Comparison of ENCODE assay signal across 8 mouse cellular contexts in genomic region chr11:86200460-86201021, GRCm38 (mm10). TPM values are rescaled to one million over a fixed set of nuclear protein-coding genes. Genes with fewer than 3 reads are reported as not detected.
DNase-seq lines count a peak whose midpoint lies in the region; ATAC-seq and TF ChIP-seq lines count a peak whose summit lies in the region.

No protein-coding gene starts in this region.

- TF ChIP-seq CTCF in kidney, adult 2 months (conservative IDR thresholded peaks at IDR 0.05; ENCODE audit: insufficient read depth, insufficient read length, low read depth, low read length) = no peak

- peak overlapping the region; percentile 55 for H3K4me3 ChIP-seq in kidney, adult 2 months (ENCODE audit: insufficient read depth, low read depth, low read length)
- peak overlapping the region; percentile 71 for H3K4me3 ChIP-seq in hindbrain, embryonic 14.5 days (replicated peaks; ENCODE audit: low read length)
- H3K4me3 ChIP-seq in midbrain, embryonic 11.5 days (ENCODE audit: low read depth, low read length) = peak overlapping the region; percentile 74

- H3K36me3 ChIP-seq in kidney, adult 2 months (ENCODE audit: control insufficient read depth, insufficient read depth, low read length) = no peaks in the 10 kb centered on the region
- peaks cover 19% of the 10 kb centered on the region for H3K36me3 ChIP-seq in hindbrain, embryonic 14.5 days (replicated peaks; ENCODE audit: control insufficient read depth, insufficient read depth)
- peaks cover 23% of the 10 kb centered on the region for H3K36me3 ChIP-seq in midbrain, embryonic 11.5 days (ENCODE audit: control insufficient read depth, insufficient read depth, low read length)

- H3K9me3 ChIP-seq in hindbrain, embryonic 14.5 days (ENCODE audit: control insufficient read depth, low read length) = peaks cover 16% of the 10 kb centered on the region; the same call in 1 of the 2 replicates
- peaks cover 20% of the 10 kb centered on the region for H3K9me3 ChIP-seq in midbrain, embryonic 11.5 days (ENCODE audit: control insufficient read depth, low read length)

- no peaks in the 10 kb centered on the region; the same call in 1 of the 2 replicates for H3K4me1 ChIP-seq in kidney, adult 2 months (ENCODE audit: control insufficient read depth, insufficient read depth, low read length)
- peaks cover 6% of the 10 kb centered on the region; the same call in 1 of the 2 replicates for H3K4me1 ChIP-seq in hindbrain, embryonic 14.5 days (replicated peaks; ENCODE audit: control insufficient read depth, insufficient read depth, low read length)
- peaks cover 10% of the 10 kb centered on the region for H3K4me1 ChIP-seq in midbrain, embryonic 11.5 days (ENCODE audit: control insufficient read depth, insufficient read depth, low read length)

- no peaks in the 10 kb centered on the region for H3K27me3 ChIP-seq in kidney, adult 2 months (replicated peaks; ENCODE audit: control insufficient read depth, insufficient read depth, low read length)
- H3K27me3 ChIP-seq in hindbrain, embryonic 14.5 days (ENCODE audit: control insufficient read depth, insufficient read depth, low read length) = no peaks in the 10 kb centered on the region
- H3K27me3 ChIP-seq in midbrain, embryonic 11.5 days (ENCODE audit: control insufficient read depth, insufficient read depth, low read length) = no peaks in the 10 kb centered on the region

- peak overlapping the region; percentile 87 for H3K4me2 ChIP-seq in hindbrain, embryonic 14.5 days (replicated peaks)
- peak overlapping the region; percentile 71 for H3K4me2 ChIP-seq in midbrain, embryonic 11.5 days

- H3K27ac ChIP-seq in kidney, adult 2 months (ENCODE audit: insufficient read depth, low read depth, low read length) = 0 out of 2 replicates have a peak overlapping the region, but pooled peaks have one; percentile 28
- no peak overlapping the region for H3K27ac ChIP-seq in hindbrain, embryonic 14.5 days
- no peak overlapping the region for H3K27ac ChIP-seq in midbrain, embryonic 11.5 days (ENCODE audit: low read depth, low read length)

- WGBS in kidney, adult 2 months = under 1% methylated on average over 21 of the region's 21 CpGs
- 2% methylated on average over 21 of the region's 21 CpGs for WGBS in hindbrain, embryonic 14.5 days
- 2% methylated on average over 18 of the region's 21 CpGs for WGBS in midbrain, embryonic 11.5 days

- H3K9ac ChIP-seq in hindbrain, embryonic 14.5 days = peak overlapping the region; percentile 56
- H3K9ac ChIP-seq in midbrain, embryonic 11.5 days (ENCODE audit: low read length) = peak overlapping the region; percentile 68

- no peak for DNase-seq in kidney, adult 2 months
- DNase-seq in kidney, postnatal 25 days = no peak
- DNase-seq in c-Kit-negative CD71-positive TER-119-positive erythroid progenitor cells, embryonic 14.5 days (ENCODE audit: low read depth, low spot score) = peak; percentile 13
- no peak for DNase-seq in hindbrain, embryonic 14.5 days (ENCODE audit: low spot score)
- peak; percentile 99 for DNase-seq in midbrain, embryonic 11.5 days (ENCODE audit: low spot score, missing footprints)
- DNase-seq in yolk sac, embryonic 10.5 days (ENCODE audit: low spot score) = no peak
- DNase-seq in natural killer cell, adult 2 months (ENCODE audit: low spot score in 2 of 2) = no peak
- DNase-seq in adrenal gland, adult 2 months = no peak

- no peak for TF ChIP-seq POLR2A in kidney, adult 2 months (IDR thresholded peaks at IDR 0.05; ENCODE audit: low read depth, low read length)

- ATAC-seq in hindbrain, embryonic 14.5 days (ENCODE audit: low FRiP score) = peak; percentile 67
- ATAC-seq in midbrain, embryonic 11.5 days (ENCODE audit: low FRiP score) = peak; percentile 76

RNA-seq across cellular contexts. Expression of gene Brip1, which starts 0.5 kb away (rescaled TPM):
- polyA plus RNA-seq in kidney, adult 2 months (2012; rRNA removed) = 0.43 and 0.67 TPM in 2 replicates
- polyA plus RNA-seq in hindbrain, embryonic 14.5 days (2014; fragmentation: Nextera tagmentation; extraction: Ambion mirVana) = 1.5 and 1.6 TPM in 2 replicates
- 10.2 and 11.6 TPM in 2 replicates for polyA plus RNA-seq in midbrain, embryonic 11.5 days (2014; fragmentation: Nextera tagmentation; extraction: Ambion mirVana)
- under 1 TPM; 0.63 to 0.73 TPM for total RNA-seq in adrenal gland, adult 2 months (2021)
- polyA plus RNA-seq in adrenal gland, adult 2 months (2012; rRNA removed) = 0.01 TPM in 1 of 2 replicates, not detected in the other

RNA-seq across cellular contexts. Expression of gene Ints2, which starts 56.8 kb away (rescaled TPM):
- polyA plus RNA-seq in kidney, adult 2 months (2012; rRNA removed) = 29.3 and 29.5 TPM in 2 replicates
- 17.8 and 22.6 TPM in 2 replicates for polyA plus RNA-seq in hindbrain, embryonic 14.5 days (2014; fragmentation: Nextera tagmentation; extraction: Ambion mirVana)
- 48.4 and 54.7 TPM in 2 replicates for polyA plus RNA-seq in midbrain, embryonic 11.5 days (2014; fragmentation: Nextera tagmentation; extraction: Ambion mirVana)
- 10 to 100 TPM; 21.8 to 22.7 TPM for total RNA-seq in adrenal gland, adult 2 months (2021)
- polyA plus RNA-seq in adrenal gland, adult 2 months (2012; rRNA removed) = 5.0 and 5.1 TPM in 2 replicates

Comparison
In these comparisons a context has a peak if more than half of its experiments do, and no peak if none do; other contexts are left out.
1. DNase-seq: peak in c-Kit-negative CD71-positive TER-119-positive erythroid progenitor cells, embryonic 14.5 days (single experiment) and midbrain, embryonic 11.5 days (single experiment); none in kidney, adult 2 months (single experiment), kidney, postnatal 25 days (0 of 2), hindbrain, embryonic 14.5 days (single experiment), yolk sac, embryonic 10.5 days (single experiment), natural killer cell, adult 2 months (0 of 2) and adrenal gland, adult 2 months (single experiment).
2. Peak in every context shown above with its lines, with median percentiles within 50 percentile points of each other: H3K4me3 ChIP-seq.